Mouse (Mus musculus) kidney, embryonic 15.5 days (tissue): ENCODE results near the gene Vps26a. TPM values are rescaled to one million over a fixed set of nuclear protein-coding genes. Genes with fewer than 3 reads are reported as not detected.
A peak's percentile ranks its signal among the peaks of the same experiment; 100 is the strongest.
"Not testable (repeated sequence)": the region's sequence is repeated elsewhere in the genome, so short reads cannot be mapped to it uniquely, and the experiment has no call there.

ENCODE experiments used
- ATAC-seq: fragments of 200-750 bp; cut with Nextera tagmentation; replicated peaks from 2 replicates; pipeline ENCODE4 v1.8.0; 2017; ENCODE audit warnings: moderate TSS enrichment; ENCODE audit not compliant: low FRiP score
- H3K27ac ChIP-seq: fragments of 300-500 bp; sonication (generic); 2 replicates; pipeline ENCODE4 v1.5.1; 2015; ENCODE audit warnings: mild to moderate bottlenecking, inconsistent platforms
- H3K27me3 ChIP-seq: fragments of 300-500 bp; sonication (generic); 2 replicates; pipeline ENCODE4 v1.6.1; 2015; ENCODE audit warnings: inconsistent platforms
- H3K36me3 ChIP-seq: fragments of 300-500 bp; sonication (generic); 2 replicates; pipeline ENCODE4 v1.6.1; 2015; ENCODE audit warnings: inconsistent platforms
- H3K4me1 ChIP-seq: fragments of 300-500 bp; sonication (generic); 2 replicates; pipeline ENCODE4 v1.6.1; 2015; ENCODE audit warnings: inconsistent platforms
- H3K4me2 ChIP-seq: fragments of 300-500 bp; sonication (generic); 2 replicates; pipeline ENCODE4 v1.6.1; 2015; ENCODE audit warnings: moderate library complexity, mild to moderate bottlenecking, inconsistent platforms
- H3K4me3 ChIP-seq: fragments of 300-500 bp; sonication (generic); replicated peaks from 2 replicates; pipeline ENCODE4 v1.5.1; 2015; ENCODE audit warnings: mild to moderate bottlenecking, inconsistent platforms
- H3K9ac ChIP-seq: fragments of 300-500 bp; sonication (generic); 2 replicates; pipeline ENCODE4 v1.6.1; 2015; ENCODE audit warnings: mild to moderate bottlenecking, inconsistent platforms
- H3K9me3 ChIP-seq: fragments of 300-500 bp; sonication (generic); replicated peaks from 2 replicates; pipeline ENCODE4 v1.6.1; 2016; ENCODE audit warnings: inconsistent platforms
- WGBS: fragments of 180-500 bp; shearing (Covaris S2); methylation state at CpG from one replicate; pipeline ENCODE4 v1.1.7; 2015; ENCODE audit warnings: mixed read lengths; 5-methylcytosine and 5-hydroxymethylcytosine counted together
- polyA plus RNA-seq: library from polyadenylated mRNA; unstranded; fragments of >200 nt; fragmentation: Nextera tagmentation; extraction: Ambion mirVana; gene quantifications from 2 replicates; pipeline ENCODE4 v1.2.1, GENCODE M21; 2015

The Vps26a gene
- polyA plus RNA-seq, 1 experiment from 2014 or later: 79.3 TPM

DNA sequence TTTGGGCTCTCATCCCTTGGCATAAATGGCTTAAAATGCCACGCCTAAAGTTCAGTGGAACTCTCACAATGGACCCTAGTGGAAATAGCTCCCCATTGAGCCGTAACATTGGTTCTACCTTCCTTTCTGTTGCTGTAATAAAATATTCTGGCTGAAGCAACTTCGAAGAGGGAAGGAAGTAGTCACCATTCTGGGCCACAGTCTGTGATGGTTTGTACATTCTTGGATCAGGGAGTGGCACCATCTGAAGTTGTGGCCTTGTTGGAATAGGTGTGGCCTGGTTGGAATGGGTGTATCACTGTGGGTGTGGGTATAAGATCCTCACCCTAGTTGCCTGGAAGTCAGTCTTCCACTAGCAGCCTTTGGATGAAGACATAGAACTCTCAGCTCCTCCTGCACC is 5.1 kb upstream of the Vps26a start:
- not testable (repeated sequence) for H3K27me3 ChIP-seq, H3K27ac ChIP-seq, ATAC-seq, H3K9ac ChIP-seq, H3K4me1 ChIP-seq, H3K36me3 ChIP-seq, H3K9me3 ChIP-seq, H3K4me3 ChIP-seq, H3K4me2 ChIP-seq
- 83% methylated on average over 3 of the region's 3 CpGs for WGBS

DNA sequence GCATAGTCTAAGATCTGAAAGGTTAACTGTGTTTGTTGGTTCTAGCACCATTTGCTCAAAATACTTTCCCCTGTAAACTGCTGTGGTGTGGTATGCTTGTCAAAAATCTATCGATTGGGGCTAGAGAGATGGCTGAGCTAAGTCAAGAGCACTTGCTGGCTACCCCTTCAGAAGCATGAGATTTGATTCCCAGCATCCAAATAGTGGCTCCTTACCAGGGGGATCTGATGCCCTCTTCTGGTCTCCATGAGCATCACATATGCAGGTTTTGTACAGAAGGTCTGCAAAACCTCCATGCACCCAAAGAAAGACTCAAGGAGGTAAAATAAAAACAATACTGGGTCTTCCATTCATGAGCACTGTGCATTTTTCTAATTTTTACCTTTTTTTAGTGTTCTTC is 1.7 kb upstream of the Vps26a start:
- peaks cover 8% of the 10 kb centered on the region; the same call in 1 of the 2 replicates for H3K4me1 ChIP-seq
- 0 out of 2 replicates have a peak overlapping the region, but pooled peaks have one; percentile 76 for H3K4me2 ChIP-seq
- no peak for ATAC-seq
- no peak overlapping the region for H3K27ac ChIP-seq
- no peak overlapping the region for H3K4me3 ChIP-seq
- no peaks in the 10 kb centered on the region for H3K36me3 ChIP-seq
- H3K9ac ChIP-seq: no peak overlapping the region
- 31% methylated on average over 1 of the region's 1 CpGs for WGBS
- H3K9me3 ChIP-seq: no peaks in the 10 kb centered on the region
- H3K27me3 ChIP-seq: no peaks in the 10 kb centered on the region

DNA sequence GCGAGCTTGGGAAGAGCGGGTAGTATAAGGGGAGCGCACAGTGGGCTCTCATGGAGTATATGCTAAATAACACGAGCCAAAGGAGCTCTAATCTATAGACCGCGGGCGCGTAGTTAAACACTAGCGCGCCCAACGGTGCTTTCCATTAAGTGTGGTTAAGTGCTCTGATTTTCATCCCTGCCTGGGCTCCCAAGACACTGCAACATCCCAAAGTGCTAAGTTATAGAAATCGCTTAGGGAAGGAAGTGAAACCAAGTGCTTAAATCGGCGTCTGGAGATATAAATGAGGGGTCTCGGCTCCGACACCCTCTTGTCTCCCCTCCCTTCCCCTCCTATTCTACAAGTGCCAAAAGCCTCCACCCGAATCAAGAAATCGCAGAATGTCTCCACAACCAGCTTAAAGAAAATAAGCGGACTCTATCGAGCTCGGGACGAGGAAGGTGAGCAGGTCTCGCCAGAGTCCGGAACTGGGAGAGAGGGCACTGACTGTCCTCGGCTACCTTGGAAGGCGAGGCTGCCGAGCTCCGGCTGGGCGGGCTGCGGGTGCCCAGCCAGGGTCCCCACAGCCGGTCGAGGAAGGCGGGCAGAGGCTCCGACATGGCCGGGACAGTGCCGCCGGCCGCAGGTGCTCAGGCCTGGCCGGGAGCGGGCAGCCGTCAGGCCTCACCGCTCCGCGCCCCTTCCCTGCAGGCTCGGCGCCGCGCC is 575 bp downstream of the Vps26a start:
- Histone ChIP-seq H3K27me3 (no peaks in the 10 kb centered on the region), H3K27ac (peak overlapping the region; percentile 83), H3K4me3 (peak overlapping the region; percentile 78), H3K4me1 (peaks cover 15% of the 10 kb centered on the region; the same call in 1 of the 2 replicates), H3K36me3 (no peaks in the 10 kb centered on the region), H3K4me2 (peak overlapping the region; percentile 77), H3K9ac (peak overlapping the region; percentile 85), H3K9me3 (no peaks in the 10 kb centered on the region)
- ATAC-seq: peak; percentile 89
- whole genome bisulfite sequencing: under 1% methylated on average over 48 of the region's 48 CpGs

DNA sequence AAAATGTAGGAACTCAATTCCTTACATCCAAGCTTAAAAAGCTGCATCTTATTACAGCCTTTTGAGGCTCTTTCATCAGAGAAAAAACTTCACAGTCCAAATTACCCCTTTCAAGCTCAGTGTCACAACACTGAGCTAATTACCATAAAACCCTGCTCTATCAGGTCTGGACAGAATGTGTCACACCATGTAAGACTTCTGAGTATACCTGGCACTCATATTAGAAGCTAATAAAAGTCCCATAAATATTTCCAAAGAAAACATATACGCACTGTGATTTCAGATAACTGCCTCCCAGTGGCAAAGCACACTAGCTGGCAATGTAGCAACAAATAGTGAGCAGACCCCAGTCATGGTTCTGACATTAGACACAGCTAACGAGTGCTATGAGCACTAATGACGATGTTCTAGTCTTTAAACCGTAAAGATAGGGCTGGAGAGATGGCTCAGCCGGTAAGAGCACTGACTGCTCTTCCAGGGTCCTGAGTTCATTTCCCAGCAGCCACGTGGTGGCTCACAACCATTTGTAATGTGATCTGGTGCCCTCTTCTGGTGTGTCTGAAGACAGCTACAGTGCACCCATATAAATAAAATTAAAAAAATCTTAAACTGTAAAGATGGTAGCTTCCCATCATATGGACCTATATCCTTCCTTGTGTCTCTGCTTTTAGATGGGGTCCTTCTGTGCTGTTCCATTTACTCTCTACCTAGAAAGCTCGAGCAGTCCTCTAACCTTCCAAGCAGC is 5.3 kb downstream of the Vps26a start:
- Histone ChIP-seq H3K4me1 (peaks cover 16% of the 10 kb centered on the region; the same call in 1 of the 2 replicates), H3K4me3 (no peak overlapping the region), H3K27me3 (no peaks in the 10 kb centered on the region), H3K4me2 (no peak overlapping the region), H3K9me3 (no peaks in the 10 kb centered on the region), H3K9ac (no peak overlapping the region), H3K36me3 (peaks cover 6% of the 10 kb centered on the region), H3K27ac (no peak overlapping the region)
- 56% methylated on average over 7 of the region's 7 CpGs for WGBS
- no peak for ATAC-seq

DNA sequence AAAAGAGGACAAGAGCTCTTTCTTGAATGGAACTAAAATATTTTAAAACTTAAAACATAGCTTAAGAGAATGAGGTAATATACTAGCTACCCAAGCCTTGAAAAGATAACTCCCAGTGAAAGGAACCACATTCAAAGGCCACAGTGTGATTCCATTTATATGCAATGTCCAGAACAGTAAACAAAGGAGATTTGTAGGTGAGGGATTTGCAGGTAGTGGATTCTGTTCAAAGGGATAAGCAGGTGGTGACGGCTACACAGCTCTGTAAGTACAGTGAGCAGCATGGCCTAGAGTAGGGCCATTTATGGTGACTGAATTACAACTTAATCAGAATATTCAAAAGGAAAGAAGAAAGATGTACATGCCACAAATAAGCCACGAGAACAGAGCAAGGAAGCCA is 9.6 kb downstream of the Vps26a start:
- WGBS: 84% methylated on average over 2 of the region's 2 CpGs
- H3K27me3 ChIP-seq: no peaks in the 10 kb centered on the region
- H3K27ac ChIP-seq: no peak overlapping the region
- H3K4me2 ChIP-seq: no peak overlapping the region
- no peak overlapping the region for H3K4me3 ChIP-seq
- H3K9ac ChIP-seq: no peak overlapping the region
- no peaks in the 10 kb centered on the region for H3K9me3 ChIP-seq
- no peak for ATAC-seq
- H3K4me1 ChIP-seq: 0 out of 2 replicates have a peak, but pooled peaks cover 11% of the 10 kb centered on the region
- peaks cover 13% of the 10 kb centered on the region for H3K36me3 ChIP-seq

DNA sequence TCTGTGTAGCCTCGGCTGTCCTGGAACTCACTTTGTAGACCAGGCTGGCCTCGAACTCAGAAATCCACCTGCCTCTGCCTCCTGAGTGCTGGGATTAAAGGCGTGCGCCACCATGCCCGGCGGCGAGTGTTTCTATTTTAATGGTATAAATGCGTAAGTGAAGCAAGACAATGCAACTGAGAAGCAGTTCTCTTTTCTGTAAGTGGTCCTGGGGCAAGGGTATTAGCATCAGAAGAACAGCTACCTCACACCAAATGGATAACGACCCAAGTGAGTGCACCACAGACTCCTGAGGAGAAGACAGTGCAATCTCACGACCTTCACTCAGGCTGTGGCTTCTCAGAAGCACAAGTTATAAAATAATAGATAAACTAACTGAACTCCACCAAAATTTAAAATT is 11.7 kb downstream of the Vps26a start:
- Histone ChIP-seq H3K36me3 (peaks cover 16% of the 10 kb centered on the region), H3K9me3 (no peaks in the 10 kb centered on the region), H3K27me3 (no peaks in the 10 kb centered on the region), H3K27ac (no peak overlapping the region), H3K4me3 (no peak overlapping the region), H3K9ac (no peak overlapping the region), H3K4me1 (0 out of 2 replicates have a peak, but pooled peaks cover 4% of the 10 kb centered on the region), H3K4me2 (no peak overlapping the region)
- ATAC-seq: no peak
- 87% methylated on average over 10 of the region's 10 CpGs for WGBS

DNA sequence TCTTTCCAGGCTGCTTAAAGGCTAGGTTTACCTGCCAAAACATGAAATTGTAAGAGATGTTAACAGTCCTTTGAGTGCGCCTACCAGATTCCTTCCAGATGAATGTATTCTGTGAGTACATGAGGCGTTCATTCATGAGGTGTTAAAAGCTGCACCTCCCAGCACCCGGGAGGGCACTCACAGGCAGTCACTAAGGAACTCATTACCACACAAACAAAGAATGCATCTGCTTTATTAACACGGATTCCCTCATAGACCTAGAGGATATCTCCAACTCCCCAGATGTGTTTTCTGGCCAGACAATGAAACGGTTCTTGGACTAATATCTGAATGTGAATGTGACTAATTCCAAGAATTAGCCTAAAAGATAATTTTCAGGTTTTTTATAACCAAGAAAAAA is 15.5 kb downstream of the Vps26a start:
- no peaks in the 10 kb centered on the region for H3K4me1 ChIP-seq
- H3K27ac ChIP-seq: no peak overlapping the region
- H3K4me3 ChIP-seq: no peak overlapping the region
- no peak for ATAC-seq
- H3K36me3 ChIP-seq: peaks cover 35% of the 10 kb centered on the region
- H3K27me3 ChIP-seq: no peaks in the 10 kb centered on the region
- H3K9me3 ChIP-seq: no peaks in the 10 kb centered on the region
- H3K9ac ChIP-seq: no peak overlapping the region
- H3K4me2 ChIP-seq: no peak overlapping the region
- WGBS: 64% methylated on average over 5 of the region's 5 CpGs

DNA sequence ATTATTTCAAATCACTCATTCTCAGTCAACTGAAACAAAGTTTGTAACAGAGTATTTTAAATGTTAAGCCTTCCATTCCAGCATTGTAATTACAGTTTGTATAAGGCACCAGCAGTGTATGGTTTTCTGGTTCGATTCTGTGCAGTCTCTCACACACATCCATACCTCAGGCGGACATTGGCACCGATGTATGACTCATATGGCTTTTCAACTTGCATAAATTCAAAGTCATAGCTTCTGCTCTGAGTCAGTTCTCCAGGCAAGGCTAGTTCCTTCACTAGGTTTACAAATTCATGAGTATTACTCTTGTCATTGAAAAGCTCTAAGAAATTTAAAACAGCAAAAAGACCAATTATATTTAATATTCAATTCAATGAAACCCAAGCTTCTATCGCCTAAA is 16.9 kb downstream of the Vps26a start:
- Histone ChIP-seq H3K4me1 (no peaks in the 10 kb centered on the region), H3K9ac (no peak overlapping the region), H3K4me2 (no peak overlapping the region), H3K27ac (no peak overlapping the region), H3K36me3 (peaks cover 33% of the 10 kb centered on the region), H3K4me3 (no peak overlapping the region), H3K9me3 (no peaks in the 10 kb centered on the region), H3K27me3 (no peaks in the 10 kb centered on the region)
- no peak for ATAC-seq
- 93% methylated on average over 4 of the region's 4 CpGs for WGBS

DNA sequence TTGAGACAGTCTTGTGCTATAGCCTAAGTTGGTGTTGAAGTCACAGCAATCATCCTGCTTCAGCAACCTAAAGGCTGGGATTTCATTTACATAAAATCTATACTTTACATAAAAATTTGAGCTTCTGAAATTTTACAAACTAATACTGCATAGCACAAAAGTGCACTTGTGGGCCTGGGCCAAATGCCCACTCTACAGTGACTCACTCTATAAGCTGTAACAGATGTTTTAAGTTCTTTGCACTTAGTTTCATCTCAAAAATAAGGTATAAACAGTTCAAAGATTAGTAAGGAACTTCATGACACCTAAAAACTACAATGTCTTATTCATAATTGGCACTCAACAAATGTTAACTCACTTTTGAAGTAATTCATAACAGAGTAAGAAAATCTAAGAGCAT is 25.3 kb downstream of the Vps26a start:
- H3K9ac ChIP-seq: no peak overlapping the region
- H3K27me3 ChIP-seq: no peaks in the 10 kb centered on the region
- no peaks in the 10 kb centered on the region for H3K4me1 ChIP-seq
- peaks cover 71% of the 10 kb centered on the region for H3K36me3 ChIP-seq
- ATAC-seq: no peak
- no peak overlapping the region for H3K27ac ChIP-seq
- no peaks in the 10 kb centered on the region for H3K9me3 ChIP-seq
- H3K4me2 ChIP-seq: no peak overlapping the region
- no peak overlapping the region for H3K4me3 ChIP-seq

DNA sequence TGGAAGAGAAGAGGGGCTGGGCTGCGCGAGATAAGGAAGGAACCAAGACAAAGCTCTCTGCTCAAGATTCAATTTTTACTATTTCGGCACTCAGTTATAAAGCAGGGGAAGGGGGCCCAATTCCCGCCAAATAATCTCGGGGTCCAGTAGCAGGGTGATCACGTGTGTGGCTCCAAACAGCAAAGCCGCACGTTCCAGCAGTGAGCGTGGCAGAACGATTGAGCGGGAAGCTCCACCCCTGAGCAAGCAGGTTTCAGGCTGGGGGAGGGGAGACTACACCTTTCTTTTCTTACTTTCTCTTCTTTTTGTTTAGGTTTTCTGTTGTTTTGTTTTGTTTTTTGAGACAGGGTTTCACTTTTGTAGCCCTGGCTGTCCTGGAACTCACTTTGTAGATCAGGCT is 34.6 kb downstream of the Vps26a start:
- not testable (repeated sequence) for H3K27me3 ChIP-seq

DNA sequence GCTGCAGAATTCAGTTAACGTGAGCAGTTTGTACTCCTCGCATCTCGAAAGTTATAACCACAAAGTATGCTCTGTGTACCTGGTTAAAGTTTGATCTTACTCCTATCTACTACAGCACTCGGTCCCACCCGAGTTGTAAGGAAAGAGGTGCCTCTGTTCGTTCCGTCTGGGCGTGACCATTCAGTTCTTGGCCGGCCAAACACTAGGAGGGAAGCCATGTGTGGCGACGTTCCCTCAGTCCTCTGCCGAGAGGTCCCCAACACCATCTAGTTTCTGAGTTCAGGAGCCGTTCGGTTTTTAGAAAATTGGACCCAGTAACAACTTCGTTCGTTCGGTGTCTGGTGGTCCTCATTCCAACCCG is 36.3 kb downstream of the Vps26a start:
- H3K27me3 ChIP-seq: no peaks in the 10 kb centered on the region
- peak overlapping the region; percentile 83 for H3K4me3 ChIP-seq
- H3K4me1 ChIP-seq: peaks cover 17% of the 10 kb centered on the region
- ATAC-seq: peak; percentile 47
- H3K36me3 ChIP-seq: peaks cover 23% of the 10 kb centered on the region
- H3K4me2 ChIP-seq: peak overlapping the region; percentile 61
- WGBS: 38% methylated on average over 18 of the region's 18 CpGs
- H3K9ac ChIP-seq: peak overlapping the region; percentile 95; the same call in 1 of the 2 replicates
- no peaks in the 10 kb centered on the region for H3K9me3 ChIP-seq
- peak overlapping the region; percentile 88 for H3K27ac ChIP-seq

More for the DNA sequence above, 34.6 kb downstream of the Vps26a start:
- peaks cover 21% of the 10 kb centered on the region for H3K36me3 ChIP-seq
- ATAC-seq, H3K4me3 ChIP-seq, H3K27ac ChIP-seq, H3K4me2 ChIP-seq, H3K9ac ChIP-seq, H3K9me3 ChIP-seq: not testable (repeated sequence)
- WGBS: 69% methylated on average over 11 of the region's 11 CpGs
- H3K4me1 ChIP-seq: peaks cover 17% of the 10 kb centered on the region

DNA sequence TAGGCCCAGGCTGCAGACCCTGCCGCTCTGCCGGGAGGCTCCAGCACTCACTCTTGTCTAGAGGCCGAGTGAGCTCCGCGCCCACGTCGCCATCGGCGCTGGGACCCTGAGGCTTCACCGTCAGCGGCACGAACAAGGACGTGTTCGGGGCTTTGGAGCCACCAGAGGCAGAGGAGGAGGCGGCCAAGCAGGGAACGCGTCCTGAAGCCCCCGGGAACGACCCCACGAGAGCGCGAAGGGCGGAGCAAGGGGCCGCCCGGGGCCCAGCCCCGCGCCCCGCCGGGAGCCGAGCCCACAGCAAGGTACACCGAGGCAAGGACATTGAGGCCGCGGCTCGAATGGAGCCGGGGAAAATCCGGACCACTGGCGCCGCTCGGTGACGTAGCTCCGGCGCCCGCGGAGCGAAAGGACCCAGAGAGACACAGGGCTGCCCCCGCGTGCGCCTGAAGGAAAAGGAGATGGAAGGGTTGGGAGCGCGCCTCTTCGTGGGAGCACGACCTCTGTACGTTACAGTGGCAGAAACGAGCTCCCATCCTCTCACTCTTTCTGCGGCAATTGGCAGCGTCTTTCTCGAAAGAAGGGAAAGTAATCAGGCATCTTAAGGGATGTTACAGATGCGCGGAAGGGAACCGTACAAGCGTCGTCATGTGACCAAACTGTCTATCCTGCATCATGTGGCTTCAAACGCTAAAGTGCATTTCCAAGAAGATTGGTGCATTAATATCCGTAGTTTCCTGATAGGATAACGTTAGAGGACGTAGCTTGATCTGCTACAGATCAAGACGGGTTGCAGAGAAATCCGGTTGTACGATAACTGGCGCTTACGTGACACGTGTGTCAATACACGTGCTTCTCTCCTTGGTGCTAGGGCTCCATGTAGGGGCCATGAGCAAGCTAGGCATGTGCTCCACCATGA is 37.0 kb downstream of the Vps26a start, which contains the start of the genes 4930507D05Rik and Supv3l1:
TSS of gene 4930507D05Rik (plus strand) at position 126 of the 916 bp plus-strand sequence.
TSS of gene Supv3l1 (minus strand) at position 375 of the 916 bp plus-strand sequence.
- H3K9ac ChIP-seq: peak within 1 kb of the TSS; percentile 95
- H3K4me1 ChIP-seq: peaks cover 17% of the 10 kb centered on the region
- no peaks in the 10 kb centered on the region for H3K9me3 ChIP-seq
- H3K27ac ChIP-seq: peak within 1 kb of the TSS; percentile 88
- no peaks in the 10 kb centered on the region for H3K27me3 ChIP-seq
- peaks cover 29% of the 10 kb centered on the region for H3K36me3 ChIP-seq
- H3K4me2 ChIP-seq: peak within 1 kb of the TSS; percentile 61
- under 1% methylated on average over 73 of the region's 73 CpGs for WGBS
- ATAC-seq: peak; percentile 90
- H3K4me3 ChIP-seq: peak within 1 kb of the TSS; percentile 83
